Mouse (Mus musculus): ENCODE measurements at regions not wholly inside any gene's neighbourhood (a gene's known extent, or its start where the extent isn't known, plus 50 kb on each side); places are given as distances from the start of the nearest gene placed in this dataset.

- no peaks in the 10 kb centered on the region for H3K9me3 ChIP-seq (ENCODE audit: control insufficient read depth, low read length)
- no peak overlapping the region for H3K4me3 ChIP-seq (ENCODE audit: low read depth, low read length)
- no peak overlapping the region for H3K27ac ChIP-seq (replicated peaks; ENCODE audit: low read depth, low read length)
- no peak overlapping the region for H3K4me2 ChIP-seq (ENCODE audit: low read depth, low read length)
- ATAC-seq (ENCODE audit: low read depth) (no peak), DNase-seq (ENCODE audit: low spot score) (peak; percentile 23)
- no peaks in the 10 kb centered on the region for H3K36me3 ChIP-seq (ENCODE audit: control insufficient read depth, insufficient read depth, low read length)
- no peaks in the 10 kb centered on the region for H3K27me3 ChIP-seq (replicated peaks; ENCODE audit: control insufficient read depth, insufficient read depth, low read length)
- 54% methylated on average over 5 of the region's 5 CpGs for WGBS
- H3K4me1 ChIP-seq (ENCODE audit: control insufficient read depth, insufficient read depth, low read length) = no peaks in the 10 kb centered on the region
- H3K9ac ChIP-seq (ENCODE audit: low read depth, low read length) = no peak overlapping the region
Measured at GRCm38 (mm10) chr5:77838186-77839097, 430.6 kb upstream of the Igfbp7 start.

DNA sequence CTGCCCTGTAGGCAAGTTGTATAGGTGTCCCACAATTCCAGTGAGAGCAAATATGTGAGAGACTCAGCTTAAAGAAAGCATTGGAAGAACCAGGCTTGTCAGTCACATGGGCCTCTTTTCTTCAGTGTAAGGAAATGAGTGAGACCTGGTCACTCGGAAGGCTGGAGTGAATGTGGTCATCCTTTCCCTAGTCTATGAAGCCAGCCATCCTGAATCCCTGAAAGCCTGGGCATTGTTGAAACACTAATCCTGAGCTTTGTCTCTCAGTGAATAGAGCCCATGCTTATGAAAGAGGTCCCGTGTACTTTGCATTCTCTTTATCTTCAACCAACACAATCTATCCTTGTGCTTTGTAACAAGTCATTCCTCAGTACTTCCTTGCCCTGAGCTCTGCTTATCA is 420.1 kb upstream of the Igfbp7 start:
- H3K9me3 ChIP-seq (ENCODE audit: control insufficient read depth, low read length) = peaks cover 10% of the 10 kb centered on the region
- H3K4me2 ChIP-seq (ENCODE audit: low read depth, low read length) = no peak overlapping the region
- H3K27ac ChIP-seq (replicated peaks; ENCODE audit: low read depth, low read length) = no peak overlapping the region
- ATAC-seq (ENCODE audit: low read depth) = no peak
- WGBS = 91% methylated on average over 2 of the region's 2 CpGs
- no peak overlapping the region for H3K4me3 ChIP-seq (ENCODE audit: low read depth, low read length)
- H3K4me1 ChIP-seq (ENCODE audit: control insufficient read depth, insufficient read depth, low read length) = no peaks in the 10 kb centered on the region
- H3K27me3 ChIP-seq (replicated peaks; ENCODE audit: control insufficient read depth, insufficient read depth, low read length) = no peaks in the 10 kb centered on the region
- H3K9ac ChIP-seq (ENCODE audit: low read depth, low read length) = no peak overlapping the region
- no peaks in the 10 kb centered on the region for H3K36me3 ChIP-seq (ENCODE audit: control insufficient read depth, insufficient read depth, low read length)
- no peak for DNase-seq (ENCODE audit: low spot score)

DNA sequence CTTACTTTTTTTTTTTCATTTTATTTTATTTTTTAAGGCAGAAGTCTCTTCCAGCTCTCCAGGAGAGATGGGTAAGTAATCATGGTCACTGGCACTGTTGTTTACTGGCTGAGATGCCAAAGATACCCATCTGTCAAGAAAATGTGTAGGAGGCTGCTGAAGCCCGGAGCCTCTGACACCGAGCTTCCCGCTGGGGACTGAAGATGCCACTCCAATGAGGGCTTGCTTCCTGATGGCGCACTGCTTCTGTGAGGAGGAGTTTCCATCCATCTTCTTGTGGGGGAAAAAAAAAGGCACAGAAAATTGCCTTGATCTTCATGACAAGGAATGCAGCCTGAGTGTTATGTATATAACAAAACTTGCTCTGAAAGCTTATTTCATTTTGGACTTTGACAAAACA is 418.2 kb upstream of the Igfbp7 start:
- ATAC-seq (ENCODE audit: low read depth) (no peak), DNase-seq (ENCODE audit: low spot score) (no peak)
- H3K9ac ChIP-seq (ENCODE audit: low read depth, low read length) = no peak overlapping the region
- H3K27me3 ChIP-seq (replicated peaks; ENCODE audit: control insufficient read depth, insufficient read depth, low read length) = no peaks in the 10 kb centered on the region
- H3K4me1 ChIP-seq (ENCODE audit: control insufficient read depth, insufficient read depth, low read length) = no peaks in the 10 kb centered on the region
- peaks cover 10% of the 10 kb centered on the region for H3K9me3 ChIP-seq (ENCODE audit: control insufficient read depth, low read length)
- H3K4me2 ChIP-seq (ENCODE audit: low read depth, low read length) = no peak overlapping the region
- H3K36me3 ChIP-seq (ENCODE audit: control insufficient read depth, insufficient read depth, low read length) = no peaks in the 10 kb centered on the region
- no peak overlapping the region for H3K27ac ChIP-seq (replicated peaks; ENCODE audit: low read depth, low read length)
- H3K4me3 ChIP-seq (ENCODE audit: low read depth, low read length) = no peak overlapping the region
- WGBS = 82% methylated on average over 4 of the region's 4 CpGs

- no peak overlapping the region for H3K4me2 ChIP-seq (ENCODE audit: low read depth, low read length)
- no peak overlapping the region for H3K27ac ChIP-seq (replicated peaks; ENCODE audit: low read depth, low read length)
- H3K36me3 ChIP-seq (ENCODE audit: control insufficient read depth, insufficient read depth, low read length) = no peaks in the 10 kb centered on the region
- 46% methylated on average over 7 of the region's 7 CpGs for WGBS
- DNase-seq (ENCODE audit: low spot score) (peak; percentile 47), ATAC-seq (ENCODE audit: low read depth) (no peak)
- no peaks in the 10 kb centered on the region for H3K27me3 ChIP-seq (replicated peaks; ENCODE audit: control insufficient read depth, insufficient read depth, low read length)
- no peaks in the 10 kb centered on the region for H3K9me3 ChIP-seq (ENCODE audit: control insufficient read depth, low read length)
- no peak overlapping the region for H3K4me3 ChIP-seq (ENCODE audit: low read depth, low read length)
- H3K9ac ChIP-seq (ENCODE audit: low read depth, low read length) = no peak overlapping the region
- no peaks in the 10 kb centered on the region for H3K4me1 ChIP-seq (ENCODE audit: control insufficient read depth, insufficient read depth, low read length)
Measured at GRCm38 (mm10) chr5:77816759-77817280, 409.0 kb upstream of the Igfbp7 start.

DNA sequence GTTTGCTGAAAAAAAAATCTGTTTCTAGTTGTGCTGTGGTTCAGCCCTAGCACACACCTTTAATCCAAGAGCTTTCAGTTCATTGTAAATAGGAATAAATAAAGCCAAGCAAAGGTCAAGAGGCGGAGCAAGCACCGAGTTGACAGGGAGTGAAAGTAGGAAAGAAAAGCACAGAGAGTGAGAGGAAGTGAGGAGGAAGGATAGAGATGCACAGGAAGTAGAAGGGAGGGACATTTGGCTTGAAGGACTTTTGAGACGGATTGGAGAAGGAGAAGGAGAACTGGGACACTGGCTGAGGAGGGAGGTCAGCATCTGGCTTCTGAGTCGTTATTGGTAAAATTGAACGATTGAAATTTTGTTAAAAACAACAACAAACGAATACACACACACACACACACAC is 402.0 kb upstream of the Igfbp7 start:
- Histone ChIP-seq H3K27ac (replicated peaks; ENCODE audit: low read depth, low read length) (no peak overlapping the region), H3K9ac (ENCODE audit: low read depth, low read length) (no peak overlapping the region), H3K36me3 (ENCODE audit: control insufficient read depth, insufficient read depth, low read length) (no peaks in the 10 kb centered on the region), H3K4me1 (ENCODE audit: control insufficient read depth, insufficient read depth, low read length) (no peaks in the 10 kb centered on the region), H3K4me2 (ENCODE audit: low read depth, low read length) (no peak overlapping the region), H3K27me3 (replicated peaks; ENCODE audit: control insufficient read depth, insufficient read depth, low read length) (no peaks in the 10 kb centered on the region), H3K9me3 (ENCODE audit: control insufficient read depth, low read length) (no peaks in the 10 kb centered on the region), H3K4me3 (ENCODE audit: low read depth, low read length) (no peak overlapping the region)
- WGBS = 77% methylated on average over 6 of the region's 6 CpGs
- DNase-seq (ENCODE audit: low spot score) = no peak
- no peak for ATAC-seq (ENCODE audit: low read depth)

GRCm38 (mm10) chr5:77807726-77808125 is 399.9 kb upstream of the Igfbp7 start:
- H3K4me1 ChIP-seq (ENCODE audit: control insufficient read depth, insufficient read depth, low read length) = no peaks in the 10 kb centered on the region
- peak; percentile 80 for DNase-seq (ENCODE audit: low spot score)

DNA sequence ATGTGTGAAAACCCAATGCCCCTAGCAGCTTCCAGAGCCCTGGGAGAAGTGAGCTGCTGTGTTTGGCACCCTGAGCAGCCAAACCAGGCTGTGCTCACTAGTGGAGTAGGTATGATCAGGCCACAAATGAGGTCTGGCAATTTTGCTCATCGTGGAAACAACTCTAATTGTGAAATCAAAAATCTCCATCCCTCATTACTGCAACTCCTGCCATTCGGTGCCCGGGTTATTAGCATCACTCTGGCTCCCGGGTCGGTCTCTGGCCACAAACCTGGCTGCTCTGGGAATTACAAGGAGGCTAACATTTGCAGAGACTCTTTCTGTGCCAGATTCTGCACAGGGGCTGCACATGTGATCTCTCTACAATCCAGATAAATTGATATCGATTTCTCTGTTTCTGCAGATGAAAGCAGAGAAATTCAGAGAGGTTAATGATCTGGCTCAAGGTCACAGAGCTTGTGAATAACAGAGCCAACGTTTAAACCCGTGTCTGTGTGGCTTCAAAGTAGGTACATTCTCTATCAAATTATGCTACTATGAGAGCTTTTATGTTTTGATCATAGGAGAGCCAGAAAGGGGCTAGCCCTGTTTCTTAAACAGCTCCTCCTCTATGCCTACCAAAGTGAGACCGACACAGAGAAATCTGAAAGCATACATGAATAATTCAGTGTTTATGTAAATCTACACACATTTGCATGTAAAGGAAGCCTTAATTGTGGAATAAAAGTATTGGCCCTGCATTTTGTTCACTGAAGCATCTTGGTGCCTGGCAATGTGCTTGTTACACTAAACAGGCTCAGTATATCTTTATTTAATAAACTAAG is 398.7 kb upstream of the Igfbp7 start:
- H3K4me3 ChIP-seq (ENCODE audit: low read depth, low read length) = no peak overlapping the region
- no peak overlapping the region for H3K4me2 ChIP-seq (ENCODE audit: low read depth, low read length)
- no peak for ATAC-seq (ENCODE audit: low read depth)
- no peaks in the 10 kb centered on the region for H3K9me3 ChIP-seq (ENCODE audit: control insufficient read depth, low read length)
- H3K27ac ChIP-seq (replicated peaks; ENCODE audit: low read depth, low read length) = no peak overlapping the region
- no peaks in the 10 kb centered on the region for H3K27me3 ChIP-seq (replicated peaks; ENCODE audit: control insufficient read depth, insufficient read depth, low read length)
- H3K36me3 ChIP-seq (ENCODE audit: control insufficient read depth, insufficient read depth, low read length) = no peaks in the 10 kb centered on the region
- no peaks in the 10 kb centered on the region for H3K4me1 ChIP-seq (ENCODE audit: control insufficient read depth, insufficient read depth, low read length)
- no peak for DNase-seq (ENCODE audit: low spot score)
- WGBS = 43% methylated on average over 9 of the region's 9 CpGs
- H3K9ac ChIP-seq (ENCODE audit: low read depth, low read length) = no peak overlapping the region

More at GRCm38 (mm10) chr5:77807726-77808125, 399.9 kb upstream of the Igfbp7 start:
- Histone ChIP-seq H3K27ac (replicated peaks; ENCODE audit: low read depth, low read length) (no peak overlapping the region), H3K27me3 (replicated peaks; ENCODE audit: control insufficient read depth, insufficient read depth, low read length) (no peaks in the 10 kb centered on the region), H3K36me3 (ENCODE audit: control insufficient read depth, insufficient read depth, low read length) (no peaks in the 10 kb centered on the region), H3K4me3 (ENCODE audit: low read depth, low read length) (no peak overlapping the region), H3K9ac (ENCODE audit: low read depth, low read length) (no peak overlapping the region), H3K9me3 (ENCODE audit: control insufficient read depth, low read length) (no peaks in the 10 kb centered on the region), H3K4me2 (ENCODE audit: low read depth, low read length) (no peak overlapping the region)
- 39% methylated on average over 3 of the region's 3 CpGs for WGBS
- ATAC-seq (ENCODE audit: low read depth) = no peak

DNA sequence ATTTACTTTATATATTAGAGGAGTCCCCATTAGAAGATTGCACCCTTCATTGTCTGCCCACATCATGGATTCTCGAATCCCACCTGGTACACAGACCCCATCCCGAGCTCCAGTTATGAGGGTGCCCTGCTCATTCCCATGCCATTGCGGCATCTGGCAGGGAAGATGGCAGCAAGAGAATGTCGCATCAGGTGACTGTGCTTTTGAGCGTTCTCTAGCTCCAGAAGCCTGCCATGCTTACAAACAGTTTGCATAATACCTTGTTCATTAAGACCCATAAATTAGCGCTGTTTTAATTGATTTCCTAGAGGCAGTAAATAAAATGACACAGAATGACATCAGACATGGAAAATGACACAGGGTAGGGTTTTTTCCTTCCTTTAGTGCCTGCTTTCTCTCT is 398.0 kb upstream of the Igfbp7 start:
- 89% methylated on average over 6 of the region's 6 CpGs for WGBS
- Histone ChIP-seq H3K27ac (replicated peaks; ENCODE audit: low read depth, low read length) (no peak overlapping the region), H3K4me3 (ENCODE audit: low read depth, low read length) (no peak overlapping the region), H3K9ac (ENCODE audit: low read depth, low read length) (no peak overlapping the region), H3K27me3 (replicated peaks; ENCODE audit: control insufficient read depth, insufficient read depth, low read length) (no peaks in the 10 kb centered on the region), H3K9me3 (ENCODE audit: control insufficient read depth, low read length) (no peaks in the 10 kb centered on the region), H3K4me2 (ENCODE audit: low read depth, low read length) (no peak overlapping the region), H3K4me1 (ENCODE audit: control insufficient read depth, insufficient read depth, low read length) (no peaks in the 10 kb centered on the region), H3K36me3 (ENCODE audit: control insufficient read depth, insufficient read depth, low read length) (no peaks in the 10 kb centered on the region)
- DNase-seq (ENCODE audit: low spot score) (no peak), ATAC-seq (ENCODE audit: low read depth) (no peak)
